Comparison of ENCODE assay signal across 9 mouse cellular contexts in the genomic region with DNA sequence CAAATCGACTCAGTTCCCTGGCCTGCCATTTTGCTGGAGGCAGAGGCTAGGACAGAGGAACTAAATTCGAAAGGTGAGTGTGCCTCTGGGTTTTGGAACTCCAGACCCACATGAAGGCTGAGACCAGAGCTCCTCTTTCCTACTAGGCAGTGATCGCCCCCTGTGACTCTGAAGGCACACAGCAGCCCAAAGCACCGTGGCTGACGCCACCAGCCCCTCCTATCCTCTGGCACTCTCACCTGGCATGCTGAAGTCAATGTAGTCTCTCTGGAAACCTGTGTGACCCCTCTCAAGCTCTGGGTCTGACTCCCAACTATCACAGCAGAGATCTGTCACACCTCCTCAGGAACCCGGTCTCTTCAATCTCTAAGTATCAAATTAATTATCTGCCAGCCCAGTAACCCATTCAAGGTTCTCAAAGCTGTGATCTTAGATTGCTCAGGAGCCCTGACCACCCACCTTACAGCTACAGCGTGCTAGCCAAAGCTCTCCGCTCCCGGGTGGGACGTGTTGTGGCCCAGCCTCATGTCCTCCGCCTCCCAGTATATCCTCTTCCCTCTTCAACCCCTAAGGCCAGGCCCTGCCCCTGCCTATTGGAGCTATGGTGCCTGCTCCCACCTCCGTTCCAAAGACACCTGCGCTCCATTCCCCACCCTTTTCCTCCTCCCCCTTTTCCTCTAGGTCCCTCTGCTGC. TPM values are rescaled to one million over a fixed set of nuclear protein-coding genes. Genes with fewer than 3 reads are reported as not detected.
DNase-seq lines count a peak whose midpoint lies in the region; ATAC-seq lines count a peak whose summit lies in the region.
"Had no signal": no experiment of that assay in that cellular context is flagged by ENCODE, and none has a peak within 500 bp of the region (broad histone marks: within the 10 kb centered on the region; RNA-seq: fewer than 3 reads in every experiment).

No protein-coding gene starts in this region.

- no peak for ATAC-seq in heart, embryonic 16.5 days (replicated peaks; ENCODE audit: extremely low read depth, insufficient read depth, low FRiP score)
- ATAC-seq in liver, embryonic 13.5 days (ENCODE audit: low read depth): no peak
- peak; percentile 15; the same call in 1 of the 2 replicates for ATAC-seq in stomach, embryonic 14.5 days (ENCODE audit: insufficient number of reproducible peaks, insufficient read depth, low FRiP score, low read depth)

- H3K9ac ChIP-seq in heart, embryonic 16.5 days (ENCODE audit: low read length): no peak overlapping the region; the same call in 1 of the 2 replicates
- no peak overlapping the region for H3K9ac ChIP-seq in liver, embryonic 13.5 days
- no peak overlapping the region for H3K9ac ChIP-seq in stomach, embryonic 14.5 days (replicated peaks; ENCODE audit: low read depth, low read length)
- H3K9ac ChIP-seq: liver, embryonic 14.5 days had no signal

- WGBS in heart, embryonic 16.5 days: 14% methylated on average over 13 of the region's 13 CpGs
- WGBS in liver, embryonic 13.5 days (ENCODE audit: insufficient replicate concordance): 12% methylated on average over 13 of the region's 13 CpGs
- 11% methylated on average over 13 of the region's 13 CpGs for WGBS in stomach, embryonic 14.5 days

- no peak overlapping the region for H3K27ac ChIP-seq in heart, embryonic 16.5 days (ENCODE audit: low read length)
- H3K27ac ChIP-seq in liver, embryonic 13.5 days: no peak overlapping the region
- H3K27ac ChIP-seq in stomach, embryonic 14.5 days (ENCODE audit: low read length): no peak overlapping the region
- H3K27ac ChIP-seq: liver, embryonic 14.5 days had no signal

- no peaks in the 10 kb centered on the region for H3K36me3 ChIP-seq in heart, embryonic 16.5 days (ENCODE audit: control insufficient read depth, insufficient read depth)
- no peaks in the 10 kb centered on the region for H3K36me3 ChIP-seq in liver, embryonic 13.5 days
- H3K36me3 ChIP-seq in stomach, embryonic 14.5 days (ENCODE audit: control insufficient read depth, insufficient read depth, low read length): no peaks in the 10 kb centered on the region

- DNase-seq in layer of hippocampus, postnatal 10 days (ENCODE audit: low spot score in 2 of 2): peak; percentile 16 to 39
- no peak for DNase-seq in layer of hippocampus, adult 9-11 months
- peak; percentile 53 to 59 for DNase-seq in cerebellum, postnatal 25 days
- DNase-seq in liver, embryonic 13.5 days: no peak
- no peak for DNase-seq in yolk sac, embryonic 10.5 days (ENCODE audit: low spot score)
- DNase-seq in adrenal gland, adult 2 months: no peak

- peaks cover 9% of the 10 kb centered on the region; the same call in 1 of the 2 replicates for H3K4me1 ChIP-seq in heart, embryonic 16.5 days (ENCODE audit: control insufficient read depth, insufficient read depth, low read length)
- H3K4me1 ChIP-seq in liver, embryonic 13.5 days (replicated peaks): no peaks in the 10 kb centered on the region
- H3K4me1 ChIP-seq in stomach, embryonic 14.5 days (ENCODE audit: control insufficient read depth, insufficient read depth, low read length): no peaks in the 10 kb centered on the region

- peaks cover 38% of the 10 kb centered on the region for H3K27me3 ChIP-seq in heart, embryonic 16.5 days (ENCODE audit: control insufficient read depth, insufficient read depth, low read length)
- peaks cover 40% of the 10 kb centered on the region for H3K27me3 ChIP-seq in liver, embryonic 13.5 days
- H3K27me3 ChIP-seq in stomach, embryonic 14.5 days (ENCODE audit: control insufficient read depth, insufficient read depth, low read length): peaks cover 13% of the 10 kb centered on the region

- peak overlapping the region; percentile 75 for H3K4me3 ChIP-seq in heart, embryonic 16.5 days (ENCODE audit: low read length)
- H3K4me3 ChIP-seq in liver, embryonic 13.5 days (replicated peaks): peak overlapping the region; percentile 46; the same call in 1 of the 2 replicates
- H3K4me3 ChIP-seq in stomach, embryonic 14.5 days (ENCODE audit: low read depth, low read length): peak overlapping the region; percentile 58

- H3K4me2 ChIP-seq in heart, embryonic 16.5 days (ENCODE audit: low read depth, low read length): peak overlapping the region; percentile 100
- peak overlapping the region; percentile 64 for H3K4me2 ChIP-seq in liver, embryonic 13.5 days
- H3K4me2 ChIP-seq in stomach, embryonic 14.5 days (replicated peaks; ENCODE audit: low read depth, low read length): peak overlapping the region; percentile 99

- H3K9me3 ChIP-seq in heart, embryonic 16.5 days (replicated peaks; ENCODE audit: control insufficient read depth, low read length): no peaks in the 10 kb centered on the region
- no peaks in the 10 kb centered on the region for H3K9me3 ChIP-seq in liver, embryonic 13.5 days (replicated peaks)
- H3K9me3 ChIP-seq in stomach, embryonic 14.5 days (ENCODE audit: control insufficient read depth, low read depth, low read length): no peaks in the 10 kb centered on the region

RNA-seq across cellular contexts. Expression of a gene that starts 0.4 kb away (rescaled TPM):
- total RNA-seq in layer of hippocampus, postnatal 10 days (2021): 1 to 10 TPM; 2.9 to 4.0 TPM
- 0.16 and 0.43 TPM in 2 replicates for polyA plus RNA-seq in heart, embryonic 16.5 days (2015; fragmentation: Nextera tagmentation; extraction: Ambion mirVana)
- 0.05 and 0.06 TPM in 2 replicates for polyA plus RNA-seq in liver, embryonic 13.5 days (2015; fragmentation: Nextera tagmentation; extraction: Ambion mirVana)
- 2.9 TPM in 2 replicates for polyA plus RNA-seq in stomach, embryonic 14.5 days (2014; fragmentation: Nextera tagmentation; extraction: Ambion mirVana)
- total RNA-seq in adrenal gland, adult 2 months (2021): under 1 TPM; 0.32 to 0.66 TPM
- polyA plus RNA-seq in adrenal gland, adult 2 months (2012; rRNA removed): 0.39 and 0.83 TPM in 2 replicates

Comparison
In these comparisons a context has a peak if more than half of its experiments do, and no peak if none do; other contexts are left out.
1. DNase-seq: peak in layer of hippocampus, postnatal 10 days (2 of 2) and cerebellum, postnatal 25 days (2 of 2); none in layer of hippocampus, adult 9-11 months (single experiment), liver, embryonic 13.5 days (single experiment), yolk sac, embryonic 10.5 days (single experiment) and adrenal gland, adult 2 months (single experiment).
2. Peak in every context shown above with its lines, with median percentiles within 50 percentile points of each other: H3K4me2 ChIP-seq and H3K4me3 ChIP-seq.